Mouse (Mus musculus) heart, postnatal 0 days (tissue): ENCODE measurements around the gene 0610012G03Rik.

Experiments used
- CTCF ChIP-seq: IDR thresholded peaks from 2 replicates; pipeline ENCODE4 v1.5.1; 2016; ENCODE audit warnings: antibody characterized with exemption, control low read depth, low read depth
- EP300 ChIP-seq: IDR thresholded peaks from 2 replicates; pipeline ENCODE4 v1.6.1; 2016; ENCODE audit warnings: antibody characterized with exemption, low read depth

DNA sequence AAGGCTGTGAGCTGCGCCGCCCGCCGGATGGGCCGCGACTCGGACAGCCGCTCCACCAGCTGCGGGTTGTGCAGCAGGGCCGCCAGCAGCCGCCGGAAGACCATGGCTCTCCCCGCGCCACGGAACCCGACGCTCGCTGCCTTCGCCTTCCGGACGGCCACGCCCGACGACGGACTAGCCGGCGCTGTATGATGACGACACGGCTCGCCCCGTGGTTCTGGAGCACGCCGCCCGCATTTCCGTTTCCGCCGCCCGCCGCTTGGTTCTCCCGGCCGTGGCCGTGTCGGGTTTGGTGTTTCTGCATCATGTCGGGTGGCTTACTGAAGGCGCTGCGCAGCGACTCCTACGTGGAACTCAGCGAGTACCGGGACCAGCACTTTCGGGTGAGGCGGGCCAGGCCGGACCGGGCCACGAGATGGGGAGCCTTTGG is at the start of gene 0610012G03Rik, which contains the start of gene Ncbp2:
- TF ChIP-seq EP300 (peak; percentile 72; the same call in 1 of the 2 replicates), CTCF (no peak)
